Mouse (Mus musculus) hindbrain, embryonic 16.5 days (tissue): ENCODE results near the gene Wtip. TPM values are rescaled to one million over a fixed set of nuclear protein-coding genes. Genes with fewer than 3 reads are reported as not detected.
"Not testable (repeated sequence)": the region's sequence is repeated elsewhere in the genome, so short reads cannot be mapped to it uniquely, and the experiment has no call there.

Source experiments
- ATAC-seq: fragments of 200-750 bp; cut with Nextera tagmentation; 2 replicates; pipeline ENCODE4 v1.8.0; 2017; ENCODE audit warnings: moderate TSS enrichment, moderate library complexity
- H3K27ac ChIP-seq: fragments of 300-500 bp; sonication (generic); 2 replicates; pipeline ENCODE4 v1.5.1; 2014; ENCODE audit warnings: low read depth, mild to moderate bottlenecking, control low read depth, low read length, moderate library complexity
- H3K27me3 ChIP-seq: fragments of 300-500 bp; sonication (generic); replicated peaks from 2 replicates; pipeline ENCODE4 v1.6.1; 2014; ENCODE audit warnings: low read length; ENCODE audit not compliant: control insufficient read depth, insufficient read depth
- H3K36me3 ChIP-seq: fragments of 300-500 bp; sonication (generic); 2 replicates; pipeline ENCODE4 v1.6.1; 2014; ENCODE audit warnings: mild to moderate bottlenecking, low read length, moderate library complexity, mixed read lengths; ENCODE audit not compliant: control insufficient read depth, insufficient read depth
- H3K4me1 ChIP-seq: fragments of 300-500 bp; sonication (generic); 2 replicates; pipeline ENCODE4 v1.6.1; 2014; ENCODE audit warnings: low read depth, low read length; ENCODE audit not compliant: control insufficient read depth, insufficient read depth
- H3K4me2 ChIP-seq: fragments of 300-500 bp; sonication (generic); 2 replicates; pipeline ENCODE4 v1.6.1; 2014; ENCODE audit warnings: mild to moderate bottlenecking, low read length, control low read depth, moderate library complexity
- H3K4me3 ChIP-seq: fragments of 300-500 bp; sonication (generic); 2 replicates; pipeline ENCODE4 v1.5.1; 2014; ENCODE audit warnings: mild to moderate bottlenecking, low read length, control low read depth, moderate library complexity
- H3K9ac ChIP-seq: fragments of 300-500 bp; sonication (generic); 2 replicates; pipeline ENCODE4 v1.6.1; 2014; ENCODE audit warnings: low read depth, mild to moderate bottlenecking, control low read depth, low read length, moderate library complexity
- H3K9me3 ChIP-seq: fragments of 300-500 bp; sonication (generic); 2 replicates; pipeline ENCODE4 v1.6.1; 2014; ENCODE audit warnings: mild to moderate bottlenecking, low read length, moderate library complexity; ENCODE audit not compliant: control insufficient read depth
- WGBS: fragments of 180-500 bp; shearing (Covaris S2); extraction: QIAGEN DNeasy Blood & Tissue Kit; methylation state at CpG from one replicate; pipeline ENCODE4 v1.1.7; 2014; 5-methylcytosine and 5-hydroxymethylcytosine counted together
- polyA plus RNA-seq: library from polyadenylated mRNA; unstranded; fragments of >200 nt; fragmentation: Nextera tagmentation; extraction: Ambion mirVana; gene quantifications from 2 replicates; pipeline ENCODE4 v1.2.1, GENCODE M21; 2015

Gene Wtip
- polyA plus RNA-seq, 1 experiment from 2014 or later, result 3.8 TPM

- Histone ChIP-seq H3K36me3 (no peaks in the 10 kb centered on the region), H3K4me2 (no peak overlapping the region), H3K9me3 (no peaks in the 10 kb centered on the region), H3K9ac (no peak overlapping the region), H3K27ac (no peak overlapping the region), H3K27me3 (no peaks in the 10 kb centered on the region), H3K4me1 (peaks cover 13% of the 10 kb centered on the region), H3K4me3 (no peak overlapping the region)
- 84% methylated on average over 3 of the region's 3 CpGs for WGBS
- no peak for ATAC-seq
Measured at GRCm38 (mm10) chr7:34126291-34126690, 6.8 kb downstream of the Wtip start.

GRCm38 (mm10) chr7:34125346-34125745 lies 7.7 kb downstream of the Wtip start:
- Histone ChIP-seq H3K9me3 (no peaks in the 10 kb centered on the region), H3K9ac (no peak overlapping the region), H3K4me3 (no peak overlapping the region), H3K36me3 (no peaks in the 10 kb centered on the region), H3K27me3 (no peaks in the 10 kb centered on the region), H3K4me2 (no peak overlapping the region), H3K27ac (no peak overlapping the region), H3K4me1 (peaks cover 4% of the 10 kb centered on the region)
- 90% methylated on average over 9 of the region's 9 CpGs for WGBS
- no peak for ATAC-seq

- Histone ChIP-seq H3K27me3 (no peaks in the 10 kb centered on the region), H3K9me3 (no peaks in the 10 kb centered on the region), H3K36me3 (no peaks in the 10 kb centered on the region), H3K4me1 (peaks cover 4% of the 10 kb centered on the region), H3K4me3 (no peak overlapping the region), H3K27ac (no peak overlapping the region), H3K4me2 (no peak overlapping the region), H3K9ac (no peak overlapping the region)
- peak; percentile 63 for ATAC-seq
- 73% methylated on average over 6 of the region's 6 CpGs for WGBS
Measured at GRCm38 (mm10) chr7:34122987-34123720, 9.9 kb downstream of the Wtip start.

GRCm38 (mm10) chr7:34120636-34121035 lies 12.4 kb downstream of the Wtip start:
- not testable (repeated sequence) for H3K9ac ChIP-seq, H3K27ac ChIP-seq, H3K9me3 ChIP-seq, H3K27me3 ChIP-seq, ATAC-seq, H3K4me3 ChIP-seq, H3K4me2 ChIP-seq, H3K36me3 ChIP-seq, H3K4me1 ChIP-seq
- WGBS, result 56% methylated on average over 1 of the region's 1 CpGs

- ATAC-seq, result peak; percentile 22; the same call in 1 of the 2 replicates
- Histone ChIP-seq H3K36me3 (peaks cover 13% of the 10 kb centered on the region), H3K27ac (no peak overlapping the region), H3K9ac (no peak overlapping the region), H3K4me1 (no peaks in the 10 kb centered on the region; the same call in 1 of the 2 replicates), H3K9me3 (no peaks in the 10 kb centered on the region), H3K27me3 (no peaks in the 10 kb centered on the region), H3K4me2 (no peak overlapping the region), H3K4me3 (no peak overlapping the region)
- WGBS, result 75% methylated on average over 3 of the region's 3 CpGs
Measured at GRCm38 (mm10) chr7:34116601-34117000, 16.5 kb downstream of the Wtip start.

GRCm38 (mm10) chr7:34109190-34109589 lies 23.9 kb downstream of the Wtip start:
- Histone ChIP-seq H3K4me3 (no peak overlapping the region), H3K36me3 (peaks cover 3% of the 10 kb centered on the region; the same call in 1 of the 2 replicates), H3K9me3 (no peaks in the 10 kb centered on the region), H3K4me2 (no peak overlapping the region), H3K9ac (no peak overlapping the region; the same call in 1 of the 2 replicates), H3K4me1 (no peaks in the 10 kb centered on the region), H3K27ac (no peak overlapping the region), H3K27me3 (no peaks in the 10 kb centered on the region)
- ATAC-seq, result 0 out of 2 replicates have a peak, but pooled peaks have one; percentile 22
- 61% methylated on average over 5 of the region's 5 CpGs for WGBS

DNA sequence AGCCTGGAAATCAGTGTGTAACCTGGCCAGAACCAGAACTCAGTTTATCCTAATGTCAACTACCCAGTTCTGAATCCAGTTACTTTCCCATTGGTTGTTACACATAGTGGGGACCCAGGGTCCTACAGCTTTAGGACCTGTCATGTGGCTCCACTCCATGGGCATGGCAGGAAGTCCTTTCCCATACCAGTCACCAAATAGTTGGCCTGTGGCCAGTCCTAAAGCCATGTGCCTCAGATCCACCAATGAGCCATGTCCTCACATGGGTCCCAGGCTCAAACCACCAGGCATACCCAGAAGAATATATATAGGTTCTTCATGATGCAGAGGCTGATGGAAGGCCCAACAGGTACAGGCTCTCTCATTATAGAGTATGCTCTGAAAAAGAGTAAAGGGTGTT lies 31.8 kb downstream of the Wtip start:
- H3K27me3 ChIP-seq, result no peaks in the 10 kb centered on the region
- no peaks in the 10 kb centered on the region for H3K4me1 ChIP-seq
- H3K36me3 ChIP-seq, result 0 out of 2 replicates have a peak, but pooled peaks cover 2% of the 10 kb centered on the region
- H3K4me3 ChIP-seq, result no peak overlapping the region
- no peak for ATAC-seq
- H3K9ac ChIP-seq, result no peak overlapping the region
- peaks cover 6% of the 10 kb centered on the region; the same call in 1 of the 2 replicates for H3K9me3 ChIP-seq
- H3K27ac ChIP-seq, result no peak overlapping the region
- H3K4me2 ChIP-seq, result no peak overlapping the region

- H3K4me3 ChIP-seq, result no peak overlapping the region
- WGBS, result 82% methylated on average over 2 of the region's 2 CpGs
- H3K9me3 ChIP-seq, result peaks cover 8% of the 10 kb centered on the region
- no peak overlapping the region for H3K27ac ChIP-seq
- H3K9ac ChIP-seq, result no peak overlapping the region
- H3K4me1 ChIP-seq, result no peaks in the 10 kb centered on the region
- ATAC-seq, result no peak
- 0 out of 2 replicates have a peak, but pooled peaks cover 2% of the 10 kb centered on the region for H3K36me3 ChIP-seq
- H3K4me2 ChIP-seq, result no peak overlapping the region
- H3K27me3 ChIP-seq, result no peaks in the 10 kb centered on the region
Measured at GRCm38 (mm10) chr7:34100002-34100401, 33.1 kb downstream of the Wtip start.

DNA sequence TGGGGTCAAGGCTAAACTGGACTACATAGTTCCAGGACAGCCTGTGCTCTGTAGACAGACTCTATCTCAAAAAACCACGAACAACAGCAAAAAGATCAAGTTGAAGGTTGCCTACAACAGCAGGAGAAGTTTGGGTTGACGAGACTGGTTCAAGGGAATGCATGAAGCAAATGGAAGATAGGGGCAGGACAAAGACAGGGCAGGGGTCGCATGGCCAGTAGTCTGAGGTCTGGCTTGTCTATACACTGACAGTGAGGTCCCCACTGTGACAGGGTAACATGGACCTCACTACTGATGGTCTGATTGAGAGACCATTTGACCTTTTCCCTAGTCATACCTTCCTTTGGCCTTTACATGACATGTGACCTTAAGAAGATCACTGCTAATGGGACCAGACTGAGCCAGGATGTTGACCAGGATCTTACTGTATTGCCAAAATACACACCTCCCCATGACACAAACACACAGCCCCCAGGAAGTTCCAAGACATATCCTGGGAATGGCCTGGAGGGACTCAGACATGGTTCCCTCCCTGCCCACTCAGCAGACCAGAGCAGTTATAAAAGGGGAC lies 38.1 kb downstream of the Wtip start, which contains the start of gene Scgb1b30:
Gene Scgb1b30, plus strand, starts transcription at position 521 of the 571 bp plus-strand sequence.
- no peak within 1 kb of the TSS for H3K27ac ChIP-seq
- H3K9me3 ChIP-seq, result peaks cover 10% of the 10 kb centered on the region
- no peaks in the 10 kb centered on the region for H3K36me3 ChIP-seq
- no peak within 1 kb of the TSS for H3K4me2 ChIP-seq
- no peak within 1 kb of the TSS for H3K4me3 ChIP-seq
- H3K4me1 ChIP-seq, result no peaks in the 10 kb centered on the region
- H3K9ac ChIP-seq, result no peak within 1 kb of the TSS
- ATAC-seq, result no peak
- WGBS, result 84% methylated on average over 3 of the region's 3 CpGs
- H3K27me3 ChIP-seq, result no peaks in the 10 kb centered on the region
